Mouse (Mus musculus): ENCODE data around the gene Itga2b. TPM values are rescaled to one million over a fixed set of nuclear protein-coding genes. Genes with fewer than 3 reads are reported as not detected.

Itga2b gene
- total and polyA plus RNA-seq, 3 experiments, result 27.3 to 72.3 (median 27.8) TPM

- no peak for DNase-seq (ENCODE audit: low spot score)
- H3K9me3 ChIP-seq (replicated peaks), result no peaks in the 10 kb centered on the region
- no peak overlapping the region for H3K4me3 ChIP-seq (ENCODE audit: low read depth, low read length)
- H3K27me3 ChIP-seq (ENCODE audit: insufficient read depth, low read length), result peaks cover 82% of the 10 kb centered on the region
- no peaks in the 10 kb centered on the region for H3K36me3 ChIP-seq (replicated peaks)
- no peak for TF ChIP-seq TAL1 (conservative IDR thresholded peaks at IDR 0.05; ENCODE audit: low read depth, low read length)
- TF ChIP-seq GATA2 (IDR thresholded peaks at IDR 0.05; ENCODE audit: borderline replicate concordance, low read depth, low read length), result no peak
- no peak for TF ChIP-seq POLR2AphosphoS5 (IDR thresholded peaks at IDR 0.05; ENCODE audit: insufficient replicate concordance, low read depth, low read length)
- no peak for TF ChIP-seq CTCF (IDR thresholded peaks at IDR 0.05; ENCODE audit: low read depth, low read length)
- TF ChIP-seq GATA1 (IDR thresholded peaks at IDR 0.05; ENCODE audit: borderline replicate concordance, low read length), result no peak
- no peak for ATAC-seq (ENCODE audit: extremely low read depth, insufficient number of reproducible peaks, low FRiP score, poor library complexity, severe bottlenecking)
- H3K4me1 ChIP-seq (ENCODE audit: insufficient read depth, low read depth, low read length), result peaks cover 14% of the 10 kb centered on the region
These were observed 24.5 kb downstream of the Itga2b start for GRCm38 (mm10) chr11:102445264-102445890.

GRCm38 (mm10) chr11:102444781-102445180, 25.1 kb downstream of the Itga2b start:
- H3K36me3 ChIP-seq (replicated peaks), result no peaks in the 10 kb centered on the region
- H3K4me1 ChIP-seq (ENCODE audit: insufficient read depth, low read depth, low read length), result peaks cover 14% of the 10 kb centered on the region
- H3K27me3 ChIP-seq (ENCODE audit: insufficient read depth, low read length), result peaks cover 83% of the 10 kb centered on the region
- no peaks in the 10 kb centered on the region for H3K9me3 ChIP-seq (replicated peaks)
- no peak overlapping the region for H3K4me3 ChIP-seq (ENCODE audit: low read depth, low read length)
- no peak for TF ChIP-seq CTCF (IDR thresholded peaks at IDR 0.05; ENCODE audit: low read depth, low read length)
- TF ChIP-seq POLR2AphosphoS5 (IDR thresholded peaks at IDR 0.05; ENCODE audit: insufficient replicate concordance, low read depth, low read length), result no peak
- TF ChIP-seq TAL1 (conservative IDR thresholded peaks at IDR 0.05; ENCODE audit: low read depth, low read length), result no peak
- no peak for TF ChIP-seq GATA1 (IDR thresholded peaks at IDR 0.05; ENCODE audit: borderline replicate concordance, low read length)
- TF ChIP-seq GATA2 (IDR thresholded peaks at IDR 0.05; ENCODE audit: borderline replicate concordance, low read depth, low read length), result no peak
- no peak for DNase-seq (ENCODE audit: low spot score)
- ATAC-seq (ENCODE audit: extremely low read depth, insufficient number of reproducible peaks, low FRiP score, poor library complexity, severe bottlenecking), result no peak

- DNase-seq (ENCODE audit: low spot score) (no peak), ATAC-seq (ENCODE audit: extremely low read depth, insufficient number of reproducible peaks, low FRiP score, poor library complexity, severe bottlenecking) (no peak)
- Histone ChIP-seq H3K9me3 (replicated peaks) (no peaks in the 10 kb centered on the region), H3K27me3 (ENCODE audit: insufficient read depth, low read length) (peaks cover 83% of the 10 kb centered on the region), H3K36me3 (replicated peaks) (no peaks in the 10 kb centered on the region), H3K4me3 (ENCODE audit: low read depth, low read length) (no peak overlapping the region), H3K4me1 (ENCODE audit: insufficient read depth, low read depth, low read length) (peaks cover 14% of the 10 kb centered on the region)
- no peak for TF ChIP-seq GATA1 (IDR thresholded peaks at IDR 0.05; ENCODE audit: borderline replicate concordance, low read length)
- TF ChIP-seq TAL1 (conservative IDR thresholded peaks at IDR 0.05; ENCODE audit: low read depth, low read length), result no peak
- no peak for TF ChIP-seq GATA2 (IDR thresholded peaks at IDR 0.05; ENCODE audit: borderline replicate concordance, low read depth, low read length)
- TF ChIP-seq POLR2AphosphoS5 (IDR thresholded peaks at IDR 0.05; ENCODE audit: insufficient replicate concordance, low read depth, low read length), result no peak
These were observed 25.6 kb downstream of the Itga2b start for GRCm38 (mm10) chr11:102444321-102444720.

GRCm38 (mm10) chr11:102443740-102444139, 26.2 kb downstream of the Itga2b start:
- H3K9me3 ChIP-seq (replicated peaks), result no peaks in the 10 kb centered on the region; the same call in 1 of the 2 replicates
- no peaks in the 10 kb centered on the region for H3K36me3 ChIP-seq (replicated peaks)
- H3K4me1 ChIP-seq (ENCODE audit: insufficient read depth, low read depth, low read length), result peaks cover 14% of the 10 kb centered on the region
- DNase-seq (ENCODE audit: low spot score) (no peak), ATAC-seq (ENCODE audit: extremely low read depth, insufficient number of reproducible peaks, low FRiP score, poor library complexity, severe bottlenecking) (no peak)
- TF ChIP-seq GATA2 (IDR thresholded peaks at IDR 0.05; ENCODE audit: borderline replicate concordance, low read depth, low read length) (no peak), TAL1 (conservative IDR thresholded peaks at IDR 0.05; ENCODE audit: low read depth, low read length) (no peak), CTCF (IDR thresholded peaks at IDR 0.05; ENCODE audit: low read depth, low read length) (no peak), GATA1 (IDR thresholded peaks at IDR 0.05; ENCODE audit: borderline replicate concordance, low read length) (no peak), POLR2AphosphoS5 (IDR thresholded peaks at IDR 0.05; ENCODE audit: insufficient replicate concordance, low read depth, low read length) (no peak)
- peaks cover 85% of the 10 kb centered on the region for H3K27me3 ChIP-seq (ENCODE audit: insufficient read depth, low read length)
- no peak overlapping the region for H3K4me3 ChIP-seq (ENCODE audit: low read depth, low read length)

GRCm38 (mm10) chr11:102442089-102442488, 27.8 kb downstream of the Itga2b start:
- peaks cover 23% of the 10 kb centered on the region for H3K4me1 ChIP-seq (ENCODE audit: insufficient read depth, low read depth, low read length)
- peaks cover 14% of the 10 kb centered on the region for H3K9me3 ChIP-seq (replicated peaks)
- H3K27me3 ChIP-seq (ENCODE audit: insufficient read depth, low read length), result peaks cover 86% of the 10 kb centered on the region
- no peak overlapping the region for H3K4me3 ChIP-seq (ENCODE audit: low read depth, low read length)
- no peaks in the 10 kb centered on the region for H3K36me3 ChIP-seq (replicated peaks)
- ATAC-seq (ENCODE audit: extremely low read depth, insufficient number of reproducible peaks, low FRiP score, poor library complexity, severe bottlenecking), result no peak
- DNase-seq (ENCODE audit: low spot score), result no peak
- TF ChIP-seq CTCF (IDR thresholded peaks at IDR 0.05; ENCODE audit: low read depth, low read length) (no peak), TAL1 (conservative IDR thresholded peaks at IDR 0.05; ENCODE audit: low read depth, low read length) (no peak), GATA2 (IDR thresholded peaks at IDR 0.05; ENCODE audit: borderline replicate concordance, low read depth, low read length) (no peak), POLR2AphosphoS5 (IDR thresholded peaks at IDR 0.05; ENCODE audit: insufficient replicate concordance, low read depth, low read length) (no peak), GATA1 (IDR thresholded peaks at IDR 0.05; ENCODE audit: borderline replicate concordance, low read length) (no peak)

GRCm38 (mm10) chr11:102441434-102441833, 28.5 kb downstream of the Itga2b start:
- Histone ChIP-seq H3K36me3 (replicated peaks) (peaks cover 2% of the 10 kb centered on the region), H3K4me3 (ENCODE audit: low read depth, low read length) (no peak overlapping the region), H3K27me3 (ENCODE audit: insufficient read depth, low read length) (peaks cover 82% of the 10 kb centered on the region), H3K9me3 (replicated peaks) (peaks cover 14% of the 10 kb centered on the region), H3K4me1 (ENCODE audit: insufficient read depth, low read depth, low read length) (peaks cover 17% of the 10 kb centered on the region)
- ATAC-seq (ENCODE audit: extremely low read depth, insufficient number of reproducible peaks, low FRiP score, poor library complexity, severe bottlenecking) (no peak), DNase-seq (ENCODE audit: low spot score) (no peak)
- TF ChIP-seq POLR2AphosphoS5 (IDR thresholded peaks at IDR 0.05; ENCODE audit: insufficient replicate concordance, low read depth, low read length), result no peak
- no peak for TF ChIP-seq GATA2 (IDR thresholded peaks at IDR 0.05; ENCODE audit: borderline replicate concordance, low read depth, low read length)
- no peak; the same call in 1 of the 2 replicates for TF ChIP-seq CTCF (IDR thresholded peaks at IDR 0.05; ENCODE audit: low read depth, low read length)
- no peak for TF ChIP-seq GATA1 (IDR thresholded peaks at IDR 0.05; ENCODE audit: borderline replicate concordance, low read length)
- no peak for TF ChIP-seq TAL1 (conservative IDR thresholded peaks at IDR 0.05; ENCODE audit: low read depth, low read length)
